ENCODE assay signal across 8 mouse cellular contexts in genomic region chr1:36555798-36556395, GRCm38 (mm10). TPM values are rescaled to one million over a fixed set of nuclear protein-coding genes. Genes with fewer than 3 reads are reported as not detected.
DNase-seq lines count a peak whose midpoint lies in the region; ATAC-seq and TF ChIP-seq lines count a peak whose summit lies in the region.
"Had no signal": no experiment of that assay in that cellular context is flagged by ENCODE, and none has a peak within 500 bp of the region (broad histone marks: within the 10 kb centered on the region; RNA-seq: fewer than 3 reads in every experiment).

No protein-coding gene starts in this region.

- H3K4me3 ChIP-seq in thymus, adult 2 months (ENCODE audit: control insufficient read depth, insufficient read depth, low read length): peak overlapping the region; percentile 57
- peak overlapping the region; percentile 73 for H3K4me3 ChIP-seq in cortical plate, adult 2 months (ENCODE audit: insufficient read depth, low read length)
- peak overlapping the region; percentile 61 for H3K4me3 ChIP-seq in liver, embryonic 15.5 days (replicated peaks)

- H3K4me2 ChIP-seq in liver, embryonic 15.5 days: peak overlapping the region; percentile 68

- no peak overlapping the region for H3K9ac ChIP-seq in liver, embryonic 15.5 days

- intact Hi-C loops in heart, postnatal 36 days (cut with DNase I): loop anchor here (2.0 kb wide), 1 partner anchor 57 kb away; no protein-coding TSS in a partner anchor

- H3K27me3 ChIP-seq in thymus, adult 2 months (ENCODE audit: control insufficient read depth, insufficient read depth, low read length): no peaks in the 10 kb centered on the region; the same call in 1 of the 2 replicates
- H3K27me3 ChIP-seq in liver, embryonic 15.5 days: peaks cover 83% of the 10 kb centered on the region

- H3K9me3 ChIP-seq in liver, embryonic 15.5 days (replicated peaks): no peaks in the 10 kb centered on the region

- TF ChIP-seq POLR2A in thymus, adult 2 months (IDR thresholded peaks at IDR 0.05; ENCODE audit: control insufficient read depth, extremely low read depth, insufficient read depth, low read length, poor library complexity): no peak
- TF ChIP-seq POLR2A in cortical plate, adult 2 months (IDR thresholded peaks at IDR 0.05; ENCODE audit: extremely low read depth, insufficient read depth, low read length): no peak

- ATAC-seq in liver, embryonic 15.5 days (ENCODE audit: insufficient read depth): no peak
- ATAC-seq in erythroid progenitor cell, adult 5-6 weeks (replicated peaks; ENCODE audit: low FRiP score, poor library complexity, severe bottlenecking): no peak

- H3K36me3 ChIP-seq in thymus, adult 2 months (ENCODE audit: control insufficient read depth, insufficient read depth, low read length): no peaks in the 10 kb centered on the region
- peaks cover 20% of the 10 kb centered on the region for H3K36me3 ChIP-seq in liver, embryonic 15.5 days (replicated peaks)

- TF ChIP-seq CTCF in thymus, adult 2 months (IDR thresholded peaks at IDR 0.05; ENCODE audit: borderline replicate concordance, control insufficient read depth, extremely low read depth, insufficient read depth, low read length, poor library complexity): no peak
- no peak for TF ChIP-seq CTCF in cortical plate, adult 2 months (IDR thresholded peaks at IDR 0.05; ENCODE audit: extremely low read depth, insufficient read depth, low read length)

- H3K4me1 ChIP-seq in thymus, adult 2 months (replicated peaks; ENCODE audit: control insufficient read depth, insufficient read depth, low read length): peaks cover 39% of the 10 kb centered on the region
- H3K4me1 ChIP-seq in cortical plate, adult 2 months (ENCODE audit: control insufficient read depth, insufficient read depth, low read length): peaks cover 4% of the 10 kb centered on the region; the same call in 1 of the 2 replicates
- H3K4me1 ChIP-seq in liver, embryonic 15.5 days (replicated peaks): peaks cover 21% of the 10 kb centered on the region

- peak; percentile 16 for DNase-seq in thymus, adult 2 months
- no peak for DNase-seq in thymus, postnatal 0 days (ENCODE audit: low spot score)
- DNase-seq in heart, postnatal 36 days: peak; percentile 29 to 42
- no peak for DNase-seq in adrenal gland, adult 8-10 months

- H3K27ac ChIP-seq in thymus, adult 2 months (ENCODE audit: control insufficient read depth, insufficient read depth, low read length): no peak overlapping the region
- H3K27ac ChIP-seq in cortical plate, adult 2 months (ENCODE audit: insufficient read depth, low read length): peak overlapping the region; percentile 67
- H3K27ac ChIP-seq in liver, embryonic 15.5 days (replicated peaks): peak overlapping the region; percentile 76

- WGBS in thymus, adult 2 months: 43% methylated on average over 8 of the region's 8 CpGs
- WGBS in liver, embryonic 15.5 days (ENCODE audit: insufficient replicate concordance): 20% methylated on average over 8 of the region's 8 CpGs

RNA-seq across cellular contexts. Expression of gene Sema4c, which starts 2.3 kb away (rescaled TPM):
- 15.5 and 16.8 TPM in 2 replicates for polyA plus RNA-seq in thymus, adult 2 months (2012; rRNA removed)
- polyA plus RNA-seq in thymus, postnatal 0 days (2015; fragmentation: Nextera tagmentation; extraction: Ambion mirVana): 5.5 and 6.0 TPM in 2 replicates
- 10.8 and 11.7 TPM in 2 replicates for polyA plus RNA-seq in cortical plate, adult 2 months (2012; rRNA removed)
- total RNA-seq in heart, postnatal 36 days (2021): 10 to 100 TPM; 15.0 to 17.1 TPM
- polyA plus RNA-seq in liver, embryonic 15.5 days (2015; fragmentation: Nextera tagmentation; extraction: Ambion mirVana): 1.9 and 2.0 TPM in 2 replicates
- not detected in 2 replicates for total RNA-seq in erythroid progenitor cell, adult 5-6 weeks (2015; ENCODE audit: low replicate concordance)
- total RNA-seq in erythroid progenitor cell, adult 5-6 weeks (2017; ENCODE audit: low replicate concordance): 0.45 TPM in 1 of 2 replicates, not detected in the other
- total RNA-seq in adrenal gland, adult 8-10 months (2022): 10 to 100 TPM; 16.6 to 28.0 (median 23.4) TPM

RNA-seq across cellular contexts. Expression of gene Ankrd39, which starts 8.7 kb away (rescaled TPM):
- polyA plus RNA-seq in thymus, adult 2 months (2012; rRNA removed): 48.4 and 51.8 TPM in 2 replicates
- polyA plus RNA-seq in thymus, postnatal 0 days (2015; fragmentation: Nextera tagmentation; extraction: Ambion mirVana): 20.0 and 22.7 TPM in 2 replicates
- polyA plus RNA-seq in cortical plate, adult 2 months (2012; rRNA removed): 19.2 and 20.0 TPM in 2 replicates
- total RNA-seq in heart, postnatal 36 days (2021): 1 to 10 TPM; 7.3 to 7.8 TPM
- 6.2 and 7.0 TPM in 2 replicates for polyA plus RNA-seq in liver, embryonic 15.5 days (2015; fragmentation: Nextera tagmentation; extraction: Ambion mirVana)
- not detected in 2 replicates for total RNA-seq in erythroid progenitor cell, adult 5-6 weeks (2015; ENCODE audit: low replicate concordance)
- 1.4 and 1.8 TPM in 2 replicates for total RNA-seq in erythroid progenitor cell, adult 5-6 weeks (2017; ENCODE audit: low replicate concordance)
- total RNA-seq in adrenal gland, adult 8-10 months (2022): 10 to 100 TPM; 15.4 to 26.8 (median 18.7) TPM

RNA-seq across cellular contexts. Expression of gene Gm42417, which starts 16.7 kb away (rescaled TPM):
- polyA plus RNA-seq in thymus, adult 2 months (2012; rRNA removed): not detected in 2 replicates
- polyA plus RNA-seq in thymus, postnatal 0 days (2015; fragmentation: Nextera tagmentation; extraction: Ambion mirVana): 0.26 and 0.60 TPM in 2 replicates
- 0.04 and 0.06 TPM in 2 replicates for polyA plus RNA-seq in cortical plate, adult 2 months (2012; rRNA removed)
- 100 to 1,000 TPM in 1 of 2 experiments, 10 to 100 TPM in 1; 93.9 to 209 TPM for total RNA-seq in heart, postnatal 36 days (2021)
- not detected in 2 replicates for polyA plus RNA-seq in liver, embryonic 15.5 days (2015; fragmentation: Nextera tagmentation; extraction: Ambion mirVana)
- total RNA-seq in erythroid progenitor cell, adult 5-6 weeks (2015; ENCODE audit: low replicate concordance): 0.42 TPM in 1 of 2 replicates, not detected in the other
- 86.5 TPM in 1 of 2 replicates, not detected in the other for total RNA-seq in erythroid progenitor cell, adult 5-6 weeks (2017; ENCODE audit: low replicate concordance)
- total RNA-seq in adrenal gland, adult 8-10 months (2022): not detected
- polyA plus RNA-seq: frontal cortex, adult 2 months had no signal

RNA-seq across cellular contexts. Expression of gene Ankrd23, which starts 19.2 kb away (rescaled TPM):
- 40.4 and 56.2 TPM in 2 replicates for polyA plus RNA-seq in thymus, adult 2 months (2012; rRNA removed)
- polyA plus RNA-seq in thymus, postnatal 0 days (2015; fragmentation: Nextera tagmentation; extraction: Ambion mirVana): 10.0 and 12.0 TPM in 2 replicates
- 9.3 and 10.4 TPM in 2 replicates for polyA plus RNA-seq in cortical plate, adult 2 months (2012; rRNA removed)
- total RNA-seq in heart, postnatal 36 days (2021): 100 to 1,000 TPM; 203 to 373 TPM
- polyA plus RNA-seq in liver, embryonic 15.5 days (2015; fragmentation: Nextera tagmentation; extraction: Ambion mirVana): 2.3 and 2.9 TPM in 2 replicates
- 1.7 TPM in 1 of 2 replicates, not detected in the other for total RNA-seq in erythroid progenitor cell, adult 5-6 weeks (2015; ENCODE audit: low replicate concordance)
- total RNA-seq in erythroid progenitor cell, adult 5-6 weeks (2017; ENCODE audit: low replicate concordance): not detected in 2 replicates
- 10 to 100 TPM in 2 of 4 experiments, 1 to 10 TPM in 2; 6.8 to 18.1 (median 11.3) TPM for total RNA-seq in adrenal gland, adult 8-10 months (2022)

RNA-seq across cellular contexts. Expression of gene Cnnm3, which starts 44.2 kb away (rescaled TPM):
- 51.2 and 59.9 TPM in 2 replicates for polyA plus RNA-seq in thymus, adult 2 months (2012; rRNA removed)
- 3.3 and 3.8 TPM in 2 replicates for polyA plus RNA-seq in thymus, postnatal 0 days (2015; fragmentation: Nextera tagmentation; extraction: Ambion mirVana)
- polyA plus RNA-seq in cortical plate, adult 2 months (2012; rRNA removed): 26.0 and 26.6 TPM in 2 replicates
- total RNA-seq in heart, postnatal 36 days (2021): 10 to 100 TPM; 16.0 to 19.2 TPM
- 1.0 and 1.1 TPM in 2 replicates for polyA plus RNA-seq in liver, embryonic 15.5 days (2015; fragmentation: Nextera tagmentation; extraction: Ambion mirVana)
- total RNA-seq in erythroid progenitor cell, adult 5-6 weeks (2015; ENCODE audit: low replicate concordance): 2.5 and 10.5 TPM in 2 replicates
- total RNA-seq in erythroid progenitor cell, adult 5-6 weeks (2017; ENCODE audit: low replicate concordance): 3.9 and 9.4 TPM in 2 replicates
- total RNA-seq in adrenal gland, adult 8-10 months (2022): 10 to 100 TPM; 41.4 to 45.3 (median 42.6) TPM

Comparison
In these comparisons a context has a peak if more than half of its experiments do, and no peak if none do; other contexts are left out.
1. DNase-seq: peak in thymus, adult 2 months (single experiment) and heart, postnatal 36 days (2 of 2); none in thymus, postnatal 0 days (single experiment) and adrenal gland, adult 8-10 months (single experiment).
2. Peak in every context shown above with its lines, with median percentiles within 50 percentile points of each other: H3K4me3 ChIP-seq.